Mouse (Mus musculus): ENCODE data around the gene Pgc. TPM values are rescaled to one million over a fixed set of nuclear protein-coding genes. Genes with fewer than 3 reads are reported as not detected.

Pgc gene
- polyA plus RNA-seq, 1 experiment, result 1.9 TPM

DNA sequence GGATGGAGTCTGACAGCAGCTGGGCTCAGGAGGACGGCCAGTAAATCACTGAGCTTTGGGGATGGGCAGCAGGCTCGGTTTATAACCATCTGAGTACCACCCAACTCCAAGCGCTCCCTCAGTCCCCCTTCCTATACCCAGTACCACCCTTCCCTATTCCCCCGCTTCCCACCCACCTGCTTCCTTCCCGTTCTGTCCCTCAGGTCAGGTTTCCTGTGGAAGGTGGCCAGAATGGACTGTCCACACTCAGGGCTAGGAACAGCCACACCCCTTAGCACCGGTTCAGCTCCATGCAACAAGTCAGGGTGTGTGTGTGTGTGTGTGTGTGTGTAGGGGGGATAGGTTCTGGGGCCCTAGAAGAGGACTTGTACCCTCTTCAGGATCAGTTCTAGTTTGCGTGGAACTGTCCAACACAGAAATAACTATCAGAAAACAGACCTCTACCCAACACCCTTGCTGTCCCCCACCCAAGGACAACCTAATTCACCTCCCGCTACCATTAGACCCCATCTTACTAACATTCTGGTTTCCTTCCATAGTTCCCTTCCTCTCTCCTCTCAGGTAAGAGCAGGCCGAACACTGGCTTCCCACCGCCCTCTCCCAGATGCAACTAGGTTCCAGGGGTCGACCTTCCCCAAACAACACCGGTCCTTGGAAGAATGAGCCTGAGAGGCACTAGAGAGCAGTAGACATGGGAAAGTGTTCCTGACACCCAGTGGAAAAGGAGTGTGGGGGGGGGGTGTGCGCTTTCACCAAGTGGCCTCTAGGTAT is 32.8 kb upstream of the Pgc start:
- Histone ChIP-seq H3K4me3 (replicated peaks; ENCODE audit: extremely low read depth, low read depth, low read length) (peak overlapping the region; percentile 90), H3K4me1 (ENCODE audit: control insufficient read depth, insufficient read depth, low read length) (no peaks in the 10 kb centered on the region)
- TF ChIP-seq POLR2A (IDR thresholded peaks at IDR 0.05; ENCODE audit: borderline replicate concordance, extremely low read depth, low read depth, low read length), result no peak
- TF ChIP-seq CTCF (IDR thresholded peaks at IDR 0.05; ENCODE audit: insufficient read depth, low read length), result no peak
- DNase-seq, result no peak
- WGBS, result 41% methylated on average over 13 of the region's 13 CpGs

DNA sequence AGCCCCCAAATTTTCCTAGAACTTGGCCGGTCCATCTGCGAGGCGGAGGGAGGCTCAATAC is 32.4 kb upstream of the Pgc start, which contains the start of gene Gm21981:
Gene Gm21981, minus strand, starts transcription at position 14 of the 61 bp plus-strand sequence.
- TF ChIP-seq CTCF (IDR thresholded peaks at IDR 0.05; ENCODE audit: insufficient read depth, low read length) (no peak), POLR2A (IDR thresholded peaks at IDR 0.05; ENCODE audit: borderline replicate concordance, extremely low read depth, low read depth, low read length) (no peak)
- 0% methylated on average over 3 of the region's 3 CpGs for WGBS
- Histone ChIP-seq H3K4me1 (ENCODE audit: control insufficient read depth, insufficient read depth, low read length) (no peaks in the 10 kb centered on the region), H3K4me3 (replicated peaks; ENCODE audit: extremely low read depth, low read depth, low read length) (peak within 1 kb of the TSS; percentile 90)
- DNase-seq, result no peak

DNA sequence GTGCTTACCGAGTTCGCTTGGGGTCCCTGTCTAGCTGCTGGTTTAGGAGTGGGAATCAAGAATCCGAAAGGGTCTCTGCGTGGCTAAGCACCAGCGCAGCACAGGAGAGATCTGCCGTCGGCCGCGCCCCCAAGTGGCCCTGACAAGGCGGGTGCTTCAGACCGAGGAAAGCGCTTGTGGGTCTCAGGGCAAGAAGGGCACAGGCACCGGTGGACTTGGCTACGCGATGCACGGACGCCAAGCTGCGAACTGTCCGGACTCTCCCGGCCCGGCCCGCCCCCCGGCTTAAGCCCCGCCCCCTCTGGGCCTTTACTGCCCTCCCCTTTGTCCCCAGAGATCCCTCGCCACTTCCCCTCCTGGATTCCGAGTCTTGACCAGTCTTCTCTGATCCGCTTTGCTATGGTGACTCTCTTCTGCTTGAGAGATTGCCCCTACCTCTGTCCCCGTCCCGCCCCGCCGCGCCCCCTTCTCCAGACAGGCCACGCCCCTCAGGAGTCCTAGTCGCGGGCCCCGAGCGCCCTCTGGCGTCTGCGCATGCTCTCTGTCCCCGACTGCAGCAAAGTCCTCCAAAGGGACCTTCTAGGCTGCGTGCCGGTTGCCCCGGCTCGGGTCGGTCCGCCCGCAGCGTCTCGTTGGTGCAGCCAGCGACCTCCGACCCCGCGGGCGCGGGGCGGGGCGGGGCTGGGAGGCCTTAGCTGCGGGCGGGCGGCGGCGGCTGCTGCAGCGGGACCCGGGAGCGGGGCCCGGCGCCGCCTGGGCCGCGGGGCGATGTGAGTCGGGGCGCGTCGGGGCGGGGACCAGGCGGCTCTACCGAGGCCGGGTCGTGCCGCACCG is 31.9 kb upstream of the Pgc start, which contains the start of gene Prickle4:
Gene Prickle4, minus strand, starts transcription at position 234 of the 834 bp plus-strand sequence.
- Histone ChIP-seq H3K4me3 (replicated peaks; ENCODE audit: extremely low read depth, low read depth, low read length) (peak within 1 kb of the TSS; percentile 90), H3K4me1 (ENCODE audit: control insufficient read depth, insufficient read depth, low read length) (no peaks in the 10 kb centered on the region)
- TF ChIP-seq CTCF (IDR thresholded peaks at IDR 0.05; ENCODE audit: insufficient read depth, low read length) (peak; percentile 42; the same call in 1 of the 2 replicates), POLR2A (IDR thresholded peaks at IDR 0.05; ENCODE audit: borderline replicate concordance, extremely low read depth, low read depth, low read length) (peak; percentile 49; the same call in 1 of the 2 replicates)
- peak; percentile 96 for DNase-seq
- under 1% methylated on average over 82 of the region's 82 CpGs for WGBS

DNA sequence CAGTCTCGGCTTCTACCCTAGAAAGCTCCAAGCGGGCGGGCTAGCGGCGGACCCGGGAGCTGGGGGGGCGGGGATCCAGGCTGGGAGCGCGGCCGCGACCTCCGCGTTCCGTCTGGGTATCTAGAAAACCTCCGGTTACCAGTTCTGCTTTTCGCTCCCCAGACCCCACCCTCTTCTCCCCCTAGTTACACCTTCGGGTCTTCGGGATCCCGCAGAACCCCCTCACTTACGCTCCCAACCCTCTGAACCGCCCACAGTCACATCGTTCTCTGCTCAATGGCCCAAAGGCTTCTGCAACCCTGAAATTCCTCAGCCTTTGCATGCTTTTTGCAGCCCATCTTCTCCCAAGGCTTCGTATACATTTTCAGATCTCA is 31.3 kb upstream of the Pgc start:
- H3K4me3 ChIP-seq (replicated peaks; ENCODE audit: extremely low read depth, low read depth, low read length), result peak overlapping the region; percentile 62
- WGBS, result 2% methylated on average over 15 of the region's 23 CpGs

GRCm38 (mm10) chr17:47698156-47698555 is 28.5 kb upstream of the Pgc start:
- TF ChIP-seq POLR2A (IDR thresholded peaks at IDR 0.05; ENCODE audit: borderline replicate concordance, extremely low read depth, low read depth, low read length) (no peak), CTCF (IDR thresholded peaks at IDR 0.05; ENCODE audit: insufficient read depth, low read length) (no peak)
- no peak for DNase-seq
- Histone ChIP-seq H3K4me3 (replicated peaks; ENCODE audit: extremely low read depth, low read depth, low read length) (no peak overlapping the region), H3K4me1 (ENCODE audit: control insufficient read depth, insufficient read depth, low read length) (no peaks in the 10 kb centered on the region)
- 90% methylated on average over 10 of the region's 10 CpGs for WGBS

More for the DNA sequence above, 31.3 kb upstream of the Pgc start:
- no peak for DNase-seq
- H3K4me1 ChIP-seq (ENCODE audit: control insufficient read depth, insufficient read depth, low read length), result no peaks in the 10 kb centered on the region
- TF ChIP-seq CTCF (IDR thresholded peaks at IDR 0.05; ENCODE audit: insufficient read depth, low read length) (no peak), POLR2A (IDR thresholded peaks at IDR 0.05; ENCODE audit: borderline replicate concordance, extremely low read depth, low read depth, low read length) (no peak)

DNA sequence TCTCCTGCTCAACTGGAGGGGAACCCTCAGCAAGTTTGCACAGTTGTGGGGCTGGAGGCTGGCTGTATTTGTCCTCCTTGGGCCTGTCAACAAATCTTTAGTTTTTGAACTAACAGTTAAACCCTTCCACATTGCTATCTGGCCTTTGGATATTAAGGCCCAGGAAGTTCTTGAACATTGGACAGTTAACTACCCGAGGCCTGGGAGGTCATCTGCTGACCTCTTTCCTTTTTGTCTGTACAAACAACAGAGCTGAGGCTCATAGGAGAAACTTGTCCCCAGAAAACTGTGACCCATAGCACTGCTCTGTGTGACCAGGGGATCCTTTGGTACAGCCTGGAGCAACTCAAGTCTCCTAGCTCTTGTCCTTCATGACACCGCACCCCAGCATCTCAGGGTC is 27.6 kb upstream of the Pgc start:
- 74% methylated on average over 2 of the region's 2 CpGs for WGBS
- Histone ChIP-seq H3K4me3 (replicated peaks; ENCODE audit: extremely low read depth, low read depth, low read length) (no peak overlapping the region), H3K4me1 (ENCODE audit: control insufficient read depth, insufficient read depth, low read length) (no peaks in the 10 kb centered on the region)
- TF ChIP-seq POLR2A (IDR thresholded peaks at IDR 0.05; ENCODE audit: borderline replicate concordance, extremely low read depth, low read depth, low read length) (no peak), CTCF (IDR thresholded peaks at IDR 0.05; ENCODE audit: insufficient read depth, low read length) (no peak)
- DNase-seq, result no peak

DNA sequence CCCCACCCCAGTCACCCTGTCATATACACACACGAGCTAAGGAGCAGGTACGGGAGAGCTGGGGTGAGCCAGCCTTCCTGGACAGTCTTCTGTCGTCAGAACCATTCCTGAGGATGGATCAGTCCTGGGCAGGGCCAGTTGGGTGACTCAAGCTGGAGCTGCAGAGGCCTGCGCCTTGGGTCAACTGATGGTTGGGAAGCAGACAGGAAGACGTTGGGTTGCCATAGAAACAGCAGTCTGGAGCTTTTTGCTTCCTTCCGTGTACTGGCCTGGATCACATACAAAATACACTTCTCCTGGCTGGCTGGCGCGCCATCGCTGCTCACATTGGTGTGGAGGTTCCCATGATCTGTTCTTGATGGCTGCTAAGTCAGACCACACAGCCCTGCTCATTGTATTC is 24.8 kb upstream of the Pgc start:
- H3K4me3 ChIP-seq (replicated peaks; ENCODE audit: extremely low read depth, low read depth, low read length), result no peak overlapping the region
- H3K4me1 ChIP-seq (ENCODE audit: control insufficient read depth, insufficient read depth, low read length), result no peaks in the 10 kb centered on the region
- WGBS, result 81% methylated on average over 9 of the region's 9 CpGs
- TF ChIP-seq CTCF (IDR thresholded peaks at IDR 0.05; ENCODE audit: insufficient read depth, low read length), result no peak
- TF ChIP-seq POLR2A (IDR thresholded peaks at IDR 0.05; ENCODE audit: borderline replicate concordance, extremely low read depth, low read depth, low read length), result no peak
- DNase-seq, result no peak

DNA sequence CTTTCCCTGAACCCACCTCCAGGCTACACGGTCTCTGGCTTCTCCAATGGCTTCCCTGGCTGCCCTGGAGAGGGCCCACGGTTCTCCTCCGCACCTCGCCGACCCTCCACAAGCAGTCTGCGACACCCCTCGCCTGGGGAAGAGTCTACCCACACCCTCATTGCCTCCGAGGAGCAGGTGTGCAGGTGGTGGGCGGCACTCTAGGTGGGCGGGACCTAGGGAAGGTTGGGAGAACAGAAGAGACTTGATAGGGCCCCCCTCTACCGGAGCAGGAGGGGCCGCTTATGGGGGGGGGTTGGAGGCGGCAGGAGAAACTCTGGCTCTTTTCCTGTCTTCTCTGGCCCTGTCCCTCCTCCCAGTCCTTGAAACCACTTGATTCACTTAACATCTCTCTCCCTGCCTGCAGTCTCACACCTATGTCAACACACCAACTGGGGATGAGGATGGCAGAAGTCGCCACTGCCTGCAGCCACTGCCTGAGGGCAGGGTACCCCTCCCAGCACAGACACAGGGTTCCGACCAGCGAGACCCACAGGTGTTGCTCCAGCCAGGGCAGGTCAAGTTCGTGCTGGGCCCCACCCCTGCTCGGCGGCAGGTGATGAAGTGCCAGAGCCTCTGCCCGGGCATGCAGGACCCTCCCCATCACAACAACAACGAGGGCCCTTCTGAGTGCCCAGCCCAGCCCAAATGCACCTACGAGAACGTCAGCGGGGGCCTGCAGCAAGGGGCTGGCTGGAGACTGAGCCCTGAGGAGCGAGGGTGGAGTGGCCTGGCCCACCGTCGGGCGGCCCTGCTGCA is 23.9 kb upstream of the Pgc start:
- TF ChIP-seq POLR2A (IDR thresholded peaks at IDR 0.05; ENCODE audit: borderline replicate concordance, extremely low read depth, low read depth, low read length) (no peak), CTCF (IDR thresholded peaks at IDR 0.05; ENCODE audit: insufficient read depth, low read length) (no peak)
- Histone ChIP-seq H3K4me1 (ENCODE audit: control insufficient read depth, insufficient read depth, low read length) (no peaks in the 10 kb centered on the region), H3K4me3 (replicated peaks; ENCODE audit: extremely low read depth, low read depth, low read length) (no peak overlapping the region)
- WGBS, result 62% methylated on average over 28 of the region's 28 CpGs
- no peak for DNase-seq

GRCm38 (mm10) chr17:47703556-47703955 is 23.1 kb upstream of the Pgc start:
- no peak for DNase-seq
- no peak for TF ChIP-seq CTCF (IDR thresholded peaks at IDR 0.05; ENCODE audit: insufficient read depth, low read length)
- TF ChIP-seq POLR2A (IDR thresholded peaks at IDR 0.05; ENCODE audit: borderline replicate concordance, extremely low read depth, low read depth, low read length), result no peak
- Histone ChIP-seq H3K4me1 (ENCODE audit: control insufficient read depth, insufficient read depth, low read length) (no peaks in the 10 kb centered on the region), H3K4me3 (replicated peaks; ENCODE audit: extremely low read depth, low read depth, low read length) (no peak overlapping the region)
- 53% methylated on average over 20 of the region's 20 CpGs for WGBS

All from lung, adult 2 months (tissue).